Mouse (Mus musculus) spleen, postnatal 10 days (tissue): ENCODE measurements at regions not wholly inside any gene's neighbourhood (a gene's known extent, or its start where the extent isn't known, plus 50 kb on each side); places are given as distances from the start of the nearest gene placed in this dataset.

Source experiments
- DNase-seq, 2 experiments: peaks; one replicate each; pipeline ENCODE4 v3.0.0; 2021 to 2022; ENCODE audit warnings: low spot score in 2 of 2

- DNase-seq: no peak
These were observed 94.9 kb upstream of the Eef1e1 start for GRCm38 (mm10) chr13:38753722-38754121.

GRCm38 (mm10) chr13:38751876-38752275 lies 93.0 kb upstream of the Eef1e1 start:
- DNase-seq: no peak

- no peak for DNase-seq
These were observed 81.2 kb upstream of the Eef1e1 start for GRCm38 (mm10) chr13:38740066-38740465.

- no peak for DNase-seq
These were observed 77.6 kb upstream of the Eef1e1 start for GRCm38 (mm10) chr13:38736361-38737035.

- no peak for DNase-seq
These were observed 76.4 kb upstream of the Eef1e1 start for GRCm38 (mm10) chr13:38735294-38735693.

- no peak for DNase-seq
These were observed 74.4 kb upstream of the Eef1e1 start for GRCm38 (mm10) chr13:38733246-38733645.

- no peak for DNase-seq
These were observed 66.6 kb upstream of the Eef1e1 start for GRCm38 (mm10) chr13:38725452-38725851.

- DNase-seq: no peak
These were observed 62.3 kb upstream of the Eef1e1 start for GRCm38 (mm10) chr13:38721166-38721565.

GRCm38 (mm10) chr13:38714838-38715237 lies 56.0 kb upstream of the Eef1e1 start:
- no peak for DNase-seq
